Mouse (Mus musculus): ENCODE measurements around the gene Nps. TPM values are rescaled to one million over a fixed set of nuclear protein-coding genes. Genes with fewer than 3 reads are reported as not detected.
"Not testable (repeated sequence)": the region's sequence is repeated elsewhere in the genome, so short reads cannot be mapped to it uniquely, and the experiment has no call there.

Gene Nps
- not detected for total RNA-seq (2022)

DNA sequence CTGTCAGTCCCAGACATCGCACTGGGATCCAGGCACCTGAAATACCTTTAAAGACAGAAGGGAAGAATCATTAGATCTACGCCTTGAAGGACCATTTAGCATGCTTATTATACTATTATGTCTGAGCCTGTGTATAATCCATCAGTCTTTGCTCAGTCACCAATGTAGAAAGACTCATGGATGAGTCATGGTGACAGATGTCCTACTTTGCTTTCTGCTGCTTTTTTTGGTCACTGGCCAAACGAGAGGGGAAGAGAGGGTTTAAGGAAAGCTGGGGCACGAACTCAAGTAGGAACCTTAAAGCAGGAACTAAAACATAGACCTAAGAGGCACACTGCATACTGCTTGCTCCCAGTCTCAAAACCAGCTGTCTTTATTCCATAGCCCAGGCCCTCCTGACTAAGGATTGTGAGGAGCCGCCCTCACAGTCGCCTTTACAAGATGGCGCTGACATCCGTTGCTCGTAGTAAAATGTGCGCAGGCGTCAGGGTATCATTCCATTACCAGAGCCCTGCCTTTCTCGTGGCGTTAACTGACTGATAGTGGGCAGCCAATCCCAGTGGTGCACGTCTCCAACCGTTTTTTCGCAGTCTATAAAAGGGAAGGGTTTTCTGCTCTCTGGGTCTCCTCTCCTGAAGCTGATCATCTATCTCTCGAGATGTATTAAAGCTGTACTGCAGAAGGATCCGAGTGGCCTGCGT lies at the start of gene Nps:
Nps (plus strand) TSS at position 651 of the 701 bp plus-strand sequence.
- DNase-seq (ENCODE audit: low spot score in 2 of 2) = not testable (repeated sequence)

DNA sequence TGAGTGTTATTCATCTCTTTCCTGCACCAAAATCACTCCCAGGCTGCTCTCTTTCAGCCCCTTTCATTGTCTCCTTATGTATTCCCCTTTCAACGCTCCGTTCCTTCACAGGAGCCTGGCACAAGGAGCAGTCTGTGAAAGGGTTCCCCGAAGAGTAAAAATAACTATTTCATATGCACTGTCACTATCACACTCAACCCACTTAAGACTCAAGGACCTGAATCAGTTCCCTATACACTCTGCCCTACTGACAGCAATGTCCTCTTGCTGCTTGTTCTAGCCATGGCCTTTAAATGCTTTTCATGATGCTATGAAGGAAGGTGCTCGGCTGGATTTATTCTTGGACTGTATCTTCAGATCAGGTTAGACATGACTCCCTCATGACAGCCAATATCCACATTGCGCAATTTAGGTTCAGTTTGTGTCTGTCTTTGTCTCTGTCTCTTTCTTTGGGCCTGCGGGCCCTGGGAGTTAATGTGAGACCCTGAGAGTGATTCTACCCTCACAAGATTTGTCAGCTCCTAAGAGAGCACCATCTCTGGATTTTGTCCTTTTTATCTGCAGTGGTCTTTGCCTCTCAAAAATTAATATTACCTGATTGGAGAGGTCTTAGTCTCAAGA lies 49.4 kb upstream of the Nps start:
- no peak for DNase-seq (ENCODE audit: low spot score in 2 of 2)

DNA sequence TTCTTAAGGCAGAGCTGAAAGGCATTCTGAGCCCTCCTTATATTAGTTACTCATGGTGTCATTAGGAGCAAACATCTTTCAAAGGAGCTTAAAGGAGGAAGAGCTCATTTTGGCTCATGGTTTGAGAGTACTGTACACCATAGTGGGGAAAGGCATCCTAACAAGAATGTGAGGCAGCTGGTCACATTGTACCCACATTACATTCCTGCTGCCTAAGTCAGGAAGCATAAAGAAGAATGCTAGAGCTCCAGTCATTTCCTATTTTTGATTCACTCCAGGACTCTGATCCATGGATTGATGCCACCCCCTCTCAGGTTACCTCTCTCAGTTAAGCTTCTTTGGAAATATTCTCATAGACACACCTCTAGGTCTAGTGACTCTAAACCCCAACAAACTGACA lies 48.2 kb upstream of the Nps start:
- no peak for DNase-seq (ENCODE audit: low spot score in 2 of 2)

DNA sequence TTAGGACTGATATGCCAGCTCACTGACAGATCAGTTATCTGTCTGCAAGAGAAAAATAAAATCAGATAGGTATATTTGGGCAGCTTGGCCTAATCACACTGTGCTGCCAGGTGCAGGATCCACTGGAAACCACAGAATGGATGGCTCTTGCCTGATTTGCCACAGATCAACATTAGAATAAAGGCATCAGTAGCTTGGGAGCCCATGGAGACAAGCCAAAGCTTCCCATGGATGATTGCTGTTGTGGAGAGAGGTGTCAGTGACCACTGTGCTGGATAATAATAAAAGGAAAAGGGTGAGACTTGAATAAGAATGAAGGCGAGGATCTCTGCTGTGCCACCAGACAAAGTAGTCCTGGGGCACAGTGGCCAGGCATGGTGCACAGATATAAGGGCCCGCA lies 47.7 kb upstream of the Nps start:
- no peak for DNase-seq (ENCODE audit: low spot score in 2 of 2)

DNA sequence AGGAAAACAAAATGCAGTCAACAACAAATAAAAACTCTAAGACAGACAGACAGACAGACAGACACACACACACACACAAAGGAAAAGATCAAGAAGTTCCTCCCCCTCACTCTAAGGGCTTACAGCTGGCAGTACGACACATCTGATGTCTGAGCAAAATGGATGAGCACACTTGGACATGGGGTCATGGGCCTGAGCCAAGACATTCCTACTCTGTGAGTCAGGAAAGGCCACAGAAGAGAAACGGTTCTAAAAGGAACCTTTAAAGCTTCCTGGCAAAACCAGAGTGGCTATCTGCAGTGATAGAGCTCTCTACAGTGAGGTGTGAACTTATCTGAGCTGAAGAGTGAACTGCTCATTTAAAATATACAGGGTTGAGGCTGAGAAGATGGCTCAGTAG lies 46.0 kb upstream of the Nps start:
- DNase-seq (ENCODE audit: low spot score in 2 of 2) = no peak

DNA sequence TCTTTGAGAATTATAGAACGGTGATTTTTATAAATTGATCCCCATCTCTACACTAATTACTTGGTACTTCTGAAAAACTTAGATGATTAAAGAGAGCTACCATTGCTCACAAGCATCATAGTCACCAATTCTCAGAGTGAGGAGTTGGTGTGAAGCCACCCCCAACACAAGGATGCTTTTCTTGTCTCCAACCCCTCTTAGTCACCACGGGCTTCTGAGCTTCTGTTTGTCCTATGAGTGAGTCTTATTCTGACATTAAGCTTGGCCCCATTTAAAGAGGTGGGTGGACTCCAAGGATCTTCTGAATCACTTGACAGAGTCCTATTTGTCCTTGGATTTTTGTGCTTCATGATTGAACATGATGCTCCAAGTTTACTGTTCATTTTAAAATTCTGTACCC lies 37.0 kb upstream of the Nps start:
- no peak for DNase-seq (ENCODE audit: low spot score in 2 of 2)

DNA sequence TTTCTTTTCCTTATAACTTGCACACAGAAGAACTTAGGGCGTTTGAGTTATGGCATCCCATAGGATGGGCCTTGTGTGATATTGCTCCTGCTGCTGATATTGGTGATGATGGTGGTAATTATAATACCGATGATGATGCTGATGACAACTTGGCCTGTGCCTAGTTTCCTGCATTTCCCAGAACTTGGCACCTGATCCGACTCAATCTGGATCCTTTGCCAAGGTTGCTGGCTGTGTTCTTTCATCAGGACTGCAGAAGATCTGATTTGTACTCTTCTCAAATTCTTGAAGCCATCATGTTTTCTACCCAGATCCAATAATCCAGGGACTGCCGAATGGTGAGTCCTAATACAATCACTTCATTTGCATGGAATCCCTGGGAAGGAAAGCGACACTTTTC lies 32.5 kb upstream of the Nps start:
- DNase-seq (ENCODE audit: low spot score in 2 of 2) = no peak

DNA sequence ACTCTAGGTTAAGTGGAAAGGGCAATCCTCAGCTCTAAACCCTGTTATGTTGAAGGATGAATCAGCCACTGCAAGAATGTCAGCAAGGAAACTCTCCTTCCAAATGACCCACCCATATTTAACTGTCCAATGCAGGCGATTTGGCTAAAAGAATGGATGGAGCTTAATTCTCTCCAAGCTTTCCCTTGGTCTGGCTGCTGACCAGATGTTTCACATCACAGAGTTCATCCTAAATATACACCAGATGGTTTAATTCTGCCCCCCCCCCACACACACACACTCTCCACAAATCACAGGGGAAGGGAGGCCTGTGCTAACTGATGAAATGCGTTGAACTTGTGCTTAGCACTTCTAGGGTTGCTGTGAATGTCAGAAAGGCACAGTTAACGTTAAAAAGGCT lies 21.4 kb upstream of the Nps start:
- DNase-seq (ENCODE audit: low spot score in 2 of 2) = no peak

DNA sequence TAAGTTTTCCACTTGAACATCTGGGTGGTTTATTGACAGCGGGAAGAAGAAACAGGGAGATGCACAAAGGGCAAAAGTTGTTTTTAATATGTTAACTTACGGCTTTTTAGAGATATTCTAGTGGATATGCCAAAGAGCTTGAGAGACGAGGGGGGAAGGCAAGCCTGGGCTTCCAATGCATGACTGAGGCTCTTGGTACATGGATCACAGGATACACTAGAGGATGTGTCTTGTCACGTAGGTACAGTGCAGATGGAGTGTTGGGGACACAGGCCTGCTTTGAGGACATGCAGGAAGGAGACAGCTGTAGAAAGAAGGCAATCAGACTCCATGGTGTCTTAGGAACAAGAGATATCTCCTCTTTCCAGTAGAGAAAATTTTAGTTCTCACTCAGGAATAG lies 19.1 kb upstream of the Nps start:
- DNase-seq (ENCODE audit: low spot score in 2 of 2) = no peak

DNA sequence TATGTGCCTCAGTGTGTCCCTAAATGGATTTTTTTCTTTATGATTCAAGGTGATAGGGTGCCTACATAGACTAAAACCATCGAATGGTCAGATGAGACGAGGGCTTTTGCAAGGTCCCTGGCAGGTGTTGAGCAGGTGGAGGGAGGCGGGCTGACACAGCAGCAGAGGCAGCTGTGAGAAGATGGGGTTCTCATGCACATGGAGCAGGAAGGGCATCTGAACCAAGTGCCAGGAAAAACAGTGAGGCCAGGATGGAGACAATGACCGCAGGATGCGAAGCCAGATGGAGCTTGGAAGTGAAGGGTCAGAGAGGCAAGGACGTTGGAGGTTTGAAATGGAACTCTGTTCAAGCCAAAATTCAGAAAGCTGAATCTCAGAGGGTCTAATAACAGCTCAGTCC lies 18.5 kb upstream of the Nps start:
- DNase-seq (ENCODE audit: low spot score in 2 of 2) = no peak

DNA sequence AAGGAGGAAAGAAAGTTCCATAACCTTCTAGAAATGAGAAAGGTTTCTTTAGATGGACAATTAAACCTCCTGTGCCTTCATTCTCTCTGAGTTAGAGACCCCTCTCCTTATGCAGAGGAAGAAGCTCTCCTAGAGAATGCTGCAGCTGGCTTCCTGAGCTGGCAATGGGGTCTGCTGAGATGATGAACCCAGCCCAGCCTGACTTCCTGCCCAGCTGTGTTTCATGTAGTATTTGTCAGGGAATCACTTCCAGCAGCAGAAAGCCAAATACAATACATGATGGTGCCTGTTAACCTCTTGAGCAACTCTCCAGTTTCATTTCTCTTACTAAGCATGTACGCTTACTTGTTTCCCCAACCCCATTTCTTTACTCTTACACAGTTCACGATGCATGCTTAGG lies 17.9 kb upstream of the Nps start:
- no peak for DNase-seq (ENCODE audit: low spot score in 2 of 2)

DNA sequence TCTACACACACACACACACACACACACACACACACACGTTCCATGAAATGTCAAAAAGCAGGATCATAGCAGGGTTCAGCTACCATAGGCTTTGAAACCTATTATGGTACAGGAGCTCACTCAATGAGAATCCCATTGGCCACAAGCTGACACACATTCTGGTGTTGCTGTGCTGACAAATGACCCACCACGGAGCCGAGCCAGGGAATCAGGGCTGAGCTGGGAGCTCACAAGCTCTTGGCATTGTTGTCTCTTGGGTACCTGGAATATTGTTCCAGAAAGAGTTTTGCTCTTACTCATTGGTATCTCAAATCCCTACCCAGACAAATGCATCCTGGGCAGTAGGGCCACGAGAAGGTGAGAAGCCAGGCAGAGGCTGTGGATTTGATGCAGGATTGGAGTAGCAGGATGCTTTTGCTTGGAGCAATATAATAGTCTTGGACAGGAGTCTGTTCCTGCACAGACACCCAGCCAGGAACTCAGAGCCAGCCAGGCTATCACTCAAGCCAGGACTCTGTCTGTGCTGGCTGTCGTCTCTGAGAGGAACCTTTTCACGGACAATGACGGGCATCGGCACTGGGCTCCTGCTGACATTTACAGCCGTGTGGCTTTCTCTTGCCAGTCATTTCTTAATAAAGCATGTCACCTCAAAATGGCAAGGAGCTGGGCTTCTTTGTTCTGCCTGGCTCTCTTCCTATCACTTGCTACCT lies 14.2 kb upstream of the Nps start:
- no peak for DNase-seq (ENCODE audit: low spot score in 2 of 2)

DNA sequence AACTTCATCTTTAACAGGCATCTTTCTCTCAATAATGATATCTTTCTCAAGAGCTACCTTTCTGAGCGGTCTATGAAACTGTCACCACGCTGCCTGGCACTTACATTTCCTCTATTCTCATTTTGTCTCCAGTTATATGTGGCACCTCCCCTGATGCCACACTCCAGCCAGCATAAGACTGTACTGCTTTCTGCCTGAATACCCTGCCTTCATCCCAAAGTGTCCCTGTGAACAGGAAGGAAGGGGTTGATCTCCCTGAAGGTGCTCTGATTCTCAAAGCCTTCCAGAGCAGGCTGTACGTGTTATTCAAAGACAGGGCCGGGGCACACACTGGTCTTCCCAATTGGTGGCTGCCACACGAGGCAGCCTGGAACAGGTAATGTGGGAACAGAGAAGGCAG lies 12.1 kb upstream of the Nps start:
- DNase-seq (ENCODE audit: low spot score in 2 of 2) = no peak

DNA sequence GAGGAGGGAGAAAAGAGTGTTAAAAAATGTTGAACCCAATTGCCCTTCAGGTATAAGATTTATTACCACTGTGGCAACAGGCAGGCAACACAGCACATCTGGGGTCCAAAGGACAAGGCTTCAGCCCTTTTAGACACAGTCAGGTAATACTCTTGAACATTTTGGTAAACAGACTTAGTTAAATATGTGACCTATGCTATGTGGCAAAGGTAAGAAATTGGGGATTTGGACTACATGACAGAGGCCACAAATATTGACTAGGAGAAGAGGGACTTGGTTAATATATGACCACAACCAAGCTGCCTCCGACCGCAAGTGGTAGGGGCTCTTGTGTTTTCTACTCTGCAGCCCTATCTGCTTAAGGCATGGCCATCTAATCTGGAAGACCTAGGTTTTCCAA lies 5.3 kb upstream of the Nps start:
- DNase-seq (ENCODE audit: low spot score in 2 of 2) = no peak

DNA sequence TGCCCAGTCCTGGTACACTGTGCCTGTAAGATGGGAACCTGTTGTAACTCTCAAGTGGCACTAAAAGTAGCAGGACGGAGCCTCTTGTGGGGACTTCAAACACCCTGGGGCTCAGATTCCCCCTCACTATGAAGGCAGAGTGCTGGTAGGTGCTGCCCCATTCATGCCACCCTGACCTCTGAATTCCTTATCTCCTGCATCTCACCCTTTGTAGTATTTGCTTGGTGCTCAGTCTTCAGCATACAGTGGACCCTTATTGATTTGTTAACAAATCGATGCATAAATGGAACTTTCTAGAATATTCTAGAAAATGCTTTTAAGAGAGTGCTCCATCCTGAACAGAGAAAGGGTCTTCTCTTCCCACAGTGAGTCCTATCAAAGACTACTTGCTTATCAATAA lies 4.1 kb upstream of the Nps start:
- no peak for DNase-seq (ENCODE audit: low spot score in 2 of 2)

DNA sequence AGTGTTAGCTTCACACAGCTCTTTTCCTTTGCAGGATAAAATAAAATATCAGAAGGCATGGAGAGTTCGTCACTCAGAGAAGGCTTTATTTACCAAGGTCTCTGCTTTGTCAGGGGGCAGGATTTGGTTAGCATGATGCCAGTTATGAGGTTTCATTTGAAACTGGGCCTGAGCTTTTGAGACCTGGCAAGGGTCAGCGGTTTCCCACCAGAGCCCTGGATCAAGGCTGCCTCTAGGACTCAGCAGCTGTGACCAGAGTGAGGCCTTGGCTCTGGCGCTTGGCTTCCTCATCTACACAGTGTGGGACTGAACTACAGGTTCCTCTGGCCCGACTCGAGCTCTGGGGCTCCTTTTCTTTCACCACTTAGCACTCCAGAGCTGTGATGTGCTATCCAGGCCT lies 12.5 kb downstream of the Nps start:
- DNase-seq (ENCODE audit: low spot score in 2 of 2) = no peak

DNA sequence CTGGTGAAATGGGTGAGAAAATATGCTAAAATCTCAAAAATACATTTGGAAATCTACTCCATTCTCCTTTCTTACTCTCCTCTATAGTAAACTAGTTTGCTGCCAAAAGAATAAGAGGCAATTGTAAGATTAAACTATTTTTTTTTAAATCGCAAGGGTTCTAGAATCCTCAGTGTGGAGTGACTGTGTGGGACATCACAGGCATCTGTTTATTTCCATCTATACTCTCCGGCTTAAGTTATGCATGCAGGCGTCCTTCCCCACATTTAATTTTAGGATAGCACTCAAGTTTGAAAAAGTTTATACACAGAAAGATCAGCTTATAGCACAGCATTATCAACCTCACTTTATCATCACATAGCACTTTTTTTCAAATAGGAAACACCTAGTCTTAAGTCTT lies 24.7 kb downstream of the Nps start:
- DNase-seq (ENCODE audit: low spot score in 2 of 2) = no peak

DNA sequence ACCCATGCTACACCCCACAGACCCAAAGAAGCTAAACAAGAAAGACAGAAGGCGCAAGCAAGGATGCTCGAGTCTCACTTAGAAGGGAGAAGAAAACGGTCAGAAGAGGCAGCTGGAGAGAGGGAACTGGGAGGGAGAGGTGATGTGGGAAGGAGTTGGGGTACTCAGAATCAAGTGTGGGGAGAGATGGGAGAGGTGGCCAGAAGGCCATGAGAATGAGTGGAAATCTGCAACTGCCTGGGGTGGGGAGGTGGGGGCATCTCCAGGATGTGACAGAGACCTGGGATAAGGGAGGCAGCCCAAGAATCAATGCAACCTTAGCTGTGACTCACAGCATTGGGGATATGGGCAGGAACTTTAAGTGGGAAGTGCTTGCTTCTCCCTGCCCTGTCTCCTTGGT lies 31.5 kb downstream of the Nps start:
- DNase-seq (ENCODE audit: low spot score in 2 of 2) = no peak

DNA sequence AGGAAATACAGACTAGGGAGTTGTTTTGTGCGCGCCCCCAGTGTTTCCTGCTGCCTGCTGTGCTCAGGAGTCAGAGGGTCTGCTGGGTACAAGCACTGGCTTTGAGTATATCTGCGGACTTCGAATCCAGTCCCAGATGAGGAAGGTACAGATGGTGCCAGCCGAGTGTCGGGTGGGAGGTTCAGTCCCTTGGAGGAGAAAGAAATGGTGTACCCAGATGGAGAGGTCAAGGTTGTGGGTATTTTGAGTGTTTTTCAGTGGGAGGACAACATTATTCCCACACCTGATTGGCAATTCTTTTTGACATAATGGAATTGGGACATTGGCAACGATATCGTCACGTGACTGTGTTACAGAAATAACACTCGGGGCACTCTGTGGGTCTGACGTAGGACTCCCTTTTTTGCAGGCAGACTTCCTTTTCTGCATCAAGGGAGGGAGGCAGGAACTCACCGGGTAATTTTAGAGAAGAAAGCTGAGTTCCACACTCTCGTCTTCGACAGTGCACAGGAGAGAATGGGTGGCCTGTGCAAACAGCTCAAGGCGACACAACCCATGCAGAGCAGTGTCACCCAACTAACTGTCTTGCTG lies 33.2 kb downstream of the Nps start:
- DNase-seq (ENCODE audit: low spot score in 2 of 2) = peak in 1 of 2 experiments; percentile 18

DNA sequence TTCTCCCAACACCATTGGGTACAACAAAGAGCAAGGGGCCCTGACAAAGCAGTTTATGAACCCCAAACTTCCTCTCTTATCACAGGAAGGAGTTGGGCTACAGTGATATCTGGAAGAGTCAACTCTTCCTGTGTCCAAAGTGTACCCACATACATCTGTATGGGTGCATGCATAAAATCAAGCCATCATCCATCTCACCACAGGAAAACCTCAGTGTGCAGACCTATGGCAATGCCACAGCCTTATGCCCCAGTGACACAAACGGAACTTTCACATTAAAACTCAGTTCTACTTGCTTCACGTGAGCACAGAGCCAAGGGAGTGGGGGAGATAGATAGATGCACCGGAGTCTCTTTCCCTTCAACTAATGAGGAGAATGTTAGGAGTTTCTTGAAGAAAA lies 36.0 kb downstream of the Nps start:
- no peak for DNase-seq (ENCODE audit: low spot score in 2 of 2)

DNA sequence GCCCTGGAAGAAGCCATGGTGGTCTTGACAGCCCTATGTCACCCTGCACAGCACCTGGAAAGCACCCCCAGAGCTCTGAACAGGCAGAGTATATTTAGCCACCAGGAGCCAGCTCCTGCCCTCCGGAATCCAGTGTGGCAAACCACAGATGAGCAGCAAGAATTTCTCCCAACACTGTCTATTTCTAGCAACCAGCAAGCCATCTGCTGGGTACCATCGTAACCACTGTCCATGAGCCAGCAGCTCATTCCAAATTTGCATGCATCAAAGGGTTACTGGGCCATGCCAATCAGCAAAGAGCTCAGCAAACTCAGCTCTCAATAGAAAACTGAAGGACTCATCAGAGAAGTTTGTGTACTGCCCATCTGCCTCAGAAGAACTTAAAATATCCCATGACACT lies 46.0 kb downstream of the Nps start:
- DNase-seq (ENCODE audit: low spot score in 2 of 2) = no peak
